Mouse (Mus musculus) E14TG2a.4 (cell line): Measurements from ENCODE around the gene Top1.

Experiments
- CTCF ChIP-seq: conservative IDR thresholded peaks from 2 replicates; pipeline ENCODE4 v1.5.1; 2014; ENCODE audit warnings: low read length
- NANOG ChIP-seq: IDR thresholded peaks from 2 replicates; pipeline ENCODE4 v1.6.1; 2014; ENCODE audit warnings: borderline replicate concordance, low read length, mixed read lengths
- POU5F1 ChIP-seq: IDR thresholded peaks from 2 replicates; pipeline ENCODE4 v1.6.1; 2014; ENCODE audit warnings: low read length, borderline replicate concordance

DNA sequence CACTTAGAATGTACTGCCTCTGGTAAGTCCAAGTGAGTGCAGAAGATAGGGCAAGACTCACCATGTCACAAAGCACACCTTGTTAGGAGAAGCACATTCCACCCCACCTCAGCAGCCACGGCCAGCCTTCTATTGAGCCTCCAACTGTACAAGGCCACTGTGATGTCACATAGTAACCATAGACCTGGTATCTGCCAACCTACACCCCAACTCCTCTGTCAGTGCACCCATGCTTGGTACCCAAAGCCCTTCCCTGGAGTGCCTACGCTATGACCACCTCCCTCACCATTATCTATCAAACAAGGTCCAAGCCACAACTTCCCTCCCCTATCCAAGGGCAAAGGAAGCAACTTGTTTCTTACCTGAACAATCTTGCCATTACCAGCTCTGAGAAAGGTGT is 123.3 kb downstream of the Top1 start:
- no peak for TF ChIP-seq CTCF
- no peak for TF ChIP-seq NANOG
- no peak for TF ChIP-seq POU5F1
